Mouse (Mus musculus) testis, adult 2 months (tissue): Measurements from ENCODE around the gene Gnl1.

Experiments
- CTCF ChIP-seq: fragments of 200-500 bp; IDR thresholded peaks from 2 replicates; pipeline ENCODE4 v1.5.1; 2012; ENCODE audit warnings: low read depth, mild to moderate bottlenecking, inconsistent platforms, low read length, moderate library complexity; ENCODE audit not compliant: control insufficient read depth, insufficient read depth, insufficient replicate concordance
- POLR2A ChIP-seq: fragments of 200-500 bp; IDR thresholded peaks from 2 replicates; pipeline ENCODE4 v1.6.1; 2012; ENCODE audit warnings: low read depth, mild to moderate bottlenecking, inconsistent platforms, low read length, moderate library complexity; ENCODE audit not compliant: control insufficient read depth

DNA sequence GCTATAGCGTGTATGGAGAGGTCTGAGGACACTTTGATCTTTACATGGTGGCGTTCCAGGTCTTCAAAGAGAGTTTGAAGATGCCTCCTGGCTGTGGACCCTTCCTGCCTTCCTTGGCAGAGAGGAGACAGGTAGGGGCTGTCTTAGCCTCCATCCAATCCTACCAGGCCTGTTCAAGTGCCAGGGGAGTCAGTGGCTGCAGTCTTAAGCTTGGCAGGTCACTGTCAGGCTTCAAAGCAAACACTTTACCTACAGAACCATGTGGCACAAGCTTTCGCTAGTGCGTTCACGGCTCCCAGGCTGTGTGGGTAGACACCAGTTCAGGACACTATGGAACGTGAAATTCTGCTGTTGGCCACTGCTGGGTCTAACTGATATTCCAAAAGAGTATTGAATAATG lies 43.3 kb downstream of the Gnl1 start:
- TF ChIP-seq POLR2A (no peak), CTCF (no peak)
